Mouse (Mus musculus): Measurements from ENCODE around the gene Arhgdia.

DNA sequence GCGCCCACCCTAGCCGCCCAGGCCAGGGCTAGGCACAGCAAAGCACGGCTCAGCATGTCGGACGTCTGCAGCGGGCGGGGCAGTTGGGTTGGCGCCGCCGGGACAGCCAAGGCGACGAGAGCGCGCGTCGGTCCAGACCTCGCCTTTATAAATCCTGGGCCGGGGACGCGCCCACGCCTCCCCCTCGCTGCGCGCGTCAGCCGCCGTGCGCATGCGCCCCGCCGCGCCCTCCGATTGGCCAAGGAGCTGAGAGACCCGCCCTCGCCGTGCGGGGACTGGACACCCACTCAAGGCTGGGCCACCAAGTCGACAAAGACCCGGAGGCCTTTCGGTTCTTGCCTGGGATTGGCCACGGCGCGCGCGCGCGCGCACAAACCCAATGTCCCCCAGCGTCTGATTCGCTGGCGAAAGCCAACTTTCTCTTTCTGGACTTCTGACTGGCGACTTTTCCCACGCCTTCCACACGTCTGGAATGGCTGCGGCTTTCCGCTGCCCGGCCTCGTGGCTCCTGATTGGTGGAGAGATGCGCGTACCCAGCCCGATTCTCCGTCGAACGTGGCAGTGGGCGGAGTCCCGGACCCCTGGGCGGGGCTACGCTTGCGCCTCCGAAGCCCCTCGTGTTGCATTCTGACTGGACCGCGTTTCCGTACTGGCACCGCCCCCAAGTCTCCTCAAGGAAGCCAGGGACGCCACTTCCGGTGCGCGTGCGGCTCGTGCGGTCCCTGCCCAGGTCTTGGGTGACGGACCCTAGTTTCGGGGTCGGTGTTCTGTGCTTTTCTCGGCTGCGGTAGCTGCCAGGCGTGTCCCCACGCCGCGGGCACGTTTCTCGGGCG lies 8.5 kb downstream of the Arhgdia start, which contains the start of gene P4hb:
- TF ChIP-seq CTCF (IDR thresholded peaks at IDR 0.05; ENCODE audit: low read depth) = no peak
- TF ChIP-seq EP300 (IDR thresholded peaks at IDR 0.05; ENCODE audit: low read depth) = no peak

Measured in liver, embryonic 14.5 days (tissue).